Mouse (Mus musculus) lung, postnatal 25 days (tissue): ENCODE measurements around the gene Cd44.

Source experiments
- DNase-seq: peaks from one replicate; pipeline ENCODE4 v3.0.0; 2022; ENCODE audit warnings: low spot score

Gene Cd44

DNA sequence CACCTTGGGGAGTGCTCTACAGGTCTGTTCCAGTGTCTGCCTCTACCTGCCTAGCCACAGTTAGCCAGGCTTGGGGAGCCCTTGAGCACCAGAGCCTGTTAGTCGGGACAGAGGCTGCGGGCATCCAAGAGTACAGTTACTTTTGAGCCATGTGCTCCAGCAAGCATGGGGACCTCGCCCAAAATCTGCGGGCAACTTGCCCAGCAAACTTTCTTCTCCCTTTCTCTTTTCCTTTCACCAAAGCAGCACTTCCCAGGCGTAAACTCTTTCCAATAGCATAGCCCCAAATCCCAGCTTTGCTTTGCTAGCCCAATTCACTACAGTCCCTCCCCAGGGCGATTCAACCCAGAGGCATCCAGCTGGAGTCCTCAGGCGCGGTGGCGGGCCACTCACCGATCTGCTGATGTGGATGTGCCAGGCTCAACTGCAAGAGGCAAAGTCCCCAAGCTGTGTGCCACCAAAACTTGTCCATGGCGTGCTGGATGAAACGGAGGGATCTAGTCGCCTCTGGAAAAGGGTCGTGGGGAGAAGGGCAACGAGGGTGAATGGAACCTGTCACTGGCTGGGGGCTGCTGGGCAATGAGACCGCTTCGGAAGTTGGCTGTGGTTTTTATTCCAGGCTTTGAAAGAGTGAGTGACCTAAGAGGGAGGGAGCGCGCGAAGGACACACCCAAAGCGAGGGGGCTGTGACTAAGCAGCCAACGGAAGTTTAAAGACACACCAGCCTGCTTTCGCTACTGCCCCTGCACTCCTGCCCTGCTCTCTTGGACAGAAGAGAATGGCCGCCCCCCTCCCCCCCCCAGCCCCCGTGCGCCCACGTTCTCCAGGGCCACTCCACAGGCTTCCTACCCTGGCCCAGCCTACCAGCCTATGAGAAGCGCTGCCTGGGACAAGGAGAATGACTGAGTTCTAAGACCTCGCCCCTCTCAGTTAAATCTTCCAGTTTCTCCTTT lies at the start of gene Cd44:
TSS of gene Cd44 (minus strand) at position 791 of the 953 bp plus-strand sequence.
- DNase-seq, result peak; percentile 85

DNA sequence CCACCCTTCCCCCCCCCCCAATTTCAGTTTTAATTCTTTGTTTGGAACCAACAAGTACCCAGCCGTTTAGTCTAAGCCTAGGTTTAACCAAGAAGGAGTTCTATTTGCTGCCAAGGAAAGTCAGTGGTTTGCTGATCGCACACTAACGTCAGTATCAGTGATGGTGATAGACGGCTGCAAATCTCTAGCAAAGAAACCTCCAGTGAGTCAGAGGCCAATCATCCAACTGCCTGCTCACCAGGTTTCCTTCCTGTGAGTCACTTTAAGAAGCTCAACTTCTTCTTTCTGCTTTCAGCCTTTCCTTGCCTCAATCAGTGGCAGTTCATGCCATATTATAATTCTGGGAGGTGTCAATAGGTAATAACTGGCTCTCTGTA lies 47.0 kb upstream of the Cd44 start:
- no peak for DNase-seq

DNA sequence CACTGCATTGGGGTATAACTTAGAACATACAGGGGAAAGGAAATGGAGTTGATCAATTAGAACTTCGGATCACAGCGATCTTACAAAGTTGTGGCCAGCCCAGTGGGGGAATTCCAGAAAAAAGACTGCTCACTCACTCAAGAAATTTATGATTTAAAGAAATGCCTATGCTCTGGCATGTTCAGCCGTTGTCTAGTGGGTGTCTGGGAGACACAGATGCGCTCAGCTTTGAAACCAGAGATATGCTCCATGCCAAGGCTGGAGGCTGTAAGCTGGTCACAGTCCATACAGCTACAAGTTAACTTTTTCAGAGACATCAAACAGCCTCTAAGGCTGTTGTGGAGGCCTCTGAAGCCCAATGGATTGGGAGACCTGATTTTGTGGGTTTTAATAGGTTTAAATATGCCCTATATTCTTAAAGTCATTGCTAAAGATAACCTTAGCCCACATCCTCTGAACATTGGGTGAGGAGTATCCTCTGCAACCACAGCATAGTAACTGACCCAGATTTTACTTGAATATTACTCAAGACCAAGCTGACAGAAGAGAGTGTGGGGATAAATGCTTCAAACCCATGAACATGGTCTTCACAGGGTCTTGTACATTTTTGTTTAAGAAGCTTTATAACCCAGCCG lies 46.5 kb upstream of the Cd44 start:
- DNase-seq, result no peak

DNA sequence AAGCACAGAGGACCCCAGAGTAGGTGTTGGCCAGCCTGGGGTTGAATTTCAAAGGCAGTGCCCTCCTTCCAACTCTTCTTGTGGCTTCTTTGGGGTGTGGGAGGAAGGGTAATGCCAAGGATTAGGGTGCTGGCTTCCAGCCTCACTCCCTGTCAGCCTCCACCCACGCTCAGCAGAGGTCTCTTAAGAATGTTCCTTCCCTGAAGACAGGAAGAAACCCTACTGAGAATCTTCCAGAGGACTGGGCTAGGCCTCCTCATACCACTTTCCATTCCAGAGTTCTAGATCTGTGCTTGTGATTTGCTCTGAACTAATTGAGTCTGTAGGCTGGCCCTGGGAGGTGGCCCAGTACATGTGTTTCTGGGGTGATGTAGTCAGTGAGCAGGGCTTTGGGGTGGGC lies 43.6 kb upstream of the Cd44 start:
- no peak for DNase-seq

DNA sequence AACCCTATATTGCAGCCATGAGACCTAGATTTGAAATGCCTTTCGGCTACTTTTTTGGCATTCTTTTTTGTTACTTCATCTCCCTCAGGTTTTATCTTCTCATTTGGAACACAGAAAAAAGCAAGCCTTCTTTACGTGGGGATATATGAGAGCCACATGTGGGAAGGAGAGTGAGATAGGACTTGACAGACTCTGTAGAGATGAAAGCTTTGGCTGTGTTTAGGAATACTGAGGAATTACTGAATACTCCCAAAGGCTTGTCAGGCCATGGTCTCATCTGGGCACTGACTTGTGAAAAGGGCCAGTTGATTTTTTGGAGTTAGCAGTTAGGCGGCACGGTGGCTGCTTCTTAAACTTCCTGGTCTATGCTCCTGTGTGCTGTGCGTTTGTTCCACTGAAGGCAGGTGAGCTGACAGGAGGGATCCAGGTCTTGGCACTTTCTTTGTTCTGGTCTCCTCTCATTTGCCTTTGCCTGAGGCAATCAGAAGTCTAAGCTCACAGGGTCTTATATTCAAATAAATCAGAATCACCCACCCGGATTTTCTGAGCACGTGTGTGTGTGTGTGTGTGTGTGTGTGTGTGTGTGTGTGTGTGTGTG lies 43.0 kb upstream of the Cd44 start:
- DNase-seq, result no peak

DNA sequence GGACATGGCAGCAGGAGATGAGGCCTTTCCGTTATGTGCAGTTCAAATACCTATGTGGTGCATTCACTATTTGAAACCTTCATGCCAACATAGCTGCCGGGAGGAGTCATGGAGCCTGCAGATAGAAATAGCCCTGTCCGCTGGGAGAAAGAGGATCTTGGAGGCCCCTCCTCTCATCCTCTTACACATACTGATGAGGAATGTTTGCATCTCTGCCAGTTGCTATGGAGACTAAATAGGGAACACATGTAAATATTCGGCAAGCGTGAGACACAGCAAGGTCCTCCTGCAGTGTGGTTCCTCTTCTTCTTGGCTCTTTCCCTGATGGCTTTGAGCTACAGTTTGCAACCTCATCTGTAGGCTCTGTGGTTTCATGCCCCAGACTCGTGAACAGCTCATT lies 42.5 kb upstream of the Cd44 start:
- peak; percentile 70 for DNase-seq

DNA sequence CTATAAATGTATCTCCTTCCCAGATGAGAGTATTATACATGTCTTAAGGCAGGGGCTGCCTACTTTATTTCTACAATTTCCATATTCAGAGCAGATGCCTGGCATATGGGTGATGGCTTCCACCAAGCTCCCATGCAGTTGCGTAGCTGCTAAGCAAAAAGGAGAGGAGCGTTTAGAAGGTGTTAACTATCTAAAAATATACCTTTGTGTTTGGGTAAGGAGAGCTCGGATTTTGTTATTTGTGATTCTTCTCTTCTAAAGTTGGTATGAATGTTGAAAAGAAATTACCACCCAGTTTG lies 41.3 kb upstream of the Cd44 start:
- DNase-seq, result no peak

DNA sequence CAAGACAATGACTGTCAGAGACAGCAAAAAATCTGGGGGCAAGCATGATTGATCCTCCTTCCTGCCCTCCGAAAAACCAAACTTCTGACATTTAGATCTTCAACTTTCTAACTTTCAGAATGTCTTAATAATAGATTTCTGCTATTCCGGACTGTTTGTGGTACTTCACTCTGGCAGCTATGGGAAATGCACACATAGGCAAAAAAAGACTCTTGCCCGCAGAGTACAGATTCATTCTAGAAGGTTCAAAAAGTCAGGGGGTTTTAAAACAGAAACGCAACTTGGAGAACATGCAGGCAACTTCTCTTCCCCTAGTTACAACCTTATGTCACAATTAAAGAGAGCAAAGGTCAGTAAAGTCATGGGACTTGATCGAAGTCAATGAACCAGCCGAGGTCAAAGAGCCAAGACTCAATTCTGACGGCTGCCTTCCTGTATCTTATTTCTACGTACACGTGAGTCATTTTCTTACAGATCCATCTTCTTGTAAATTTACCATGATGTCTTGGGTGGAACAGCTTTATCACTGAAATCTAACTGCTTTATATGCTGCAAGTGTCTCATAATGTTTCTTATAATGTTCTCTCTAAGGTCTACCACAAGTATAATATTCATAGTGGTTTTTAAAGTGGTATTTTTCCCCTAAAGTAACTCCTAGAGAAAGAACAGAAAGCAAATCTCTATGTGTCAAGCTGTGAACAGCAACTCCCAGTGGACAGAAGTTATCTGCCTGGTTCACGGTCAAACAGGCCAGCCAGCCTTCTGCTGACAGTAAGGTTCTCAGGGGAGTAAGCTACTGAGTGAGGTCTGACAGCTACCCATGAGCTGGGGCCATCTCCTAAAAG lies 40.7 kb upstream of the Cd44 start:
- no peak for DNase-seq

DNA sequence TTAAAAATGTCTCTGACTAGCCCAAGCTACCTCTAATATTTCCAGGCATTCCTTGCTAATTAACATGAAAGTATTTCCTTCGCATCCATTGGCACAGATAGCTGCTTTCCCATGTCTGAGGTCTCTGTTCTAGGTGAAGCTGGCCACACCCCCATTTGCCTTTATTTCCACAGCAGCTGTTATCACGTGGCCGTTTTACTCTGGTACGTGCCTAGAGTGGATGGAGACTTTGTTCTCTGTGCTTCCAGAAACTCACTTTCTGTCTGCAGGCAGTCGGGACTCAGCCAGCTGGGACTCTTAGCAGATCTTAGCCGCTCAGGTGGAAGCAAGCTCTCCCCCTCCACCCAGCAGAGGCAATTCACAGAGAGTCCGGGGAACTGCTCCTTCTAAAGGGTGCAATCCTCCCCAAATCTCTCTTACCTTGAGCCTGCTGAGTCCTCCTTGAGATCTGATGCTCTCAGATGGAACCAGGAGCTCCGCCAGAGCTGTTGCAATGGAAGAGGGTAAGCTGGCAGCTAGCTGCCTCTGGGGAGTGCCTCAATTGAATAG lies 39.4 kb upstream of the Cd44 start:
- DNase-seq, result no peak

DNA sequence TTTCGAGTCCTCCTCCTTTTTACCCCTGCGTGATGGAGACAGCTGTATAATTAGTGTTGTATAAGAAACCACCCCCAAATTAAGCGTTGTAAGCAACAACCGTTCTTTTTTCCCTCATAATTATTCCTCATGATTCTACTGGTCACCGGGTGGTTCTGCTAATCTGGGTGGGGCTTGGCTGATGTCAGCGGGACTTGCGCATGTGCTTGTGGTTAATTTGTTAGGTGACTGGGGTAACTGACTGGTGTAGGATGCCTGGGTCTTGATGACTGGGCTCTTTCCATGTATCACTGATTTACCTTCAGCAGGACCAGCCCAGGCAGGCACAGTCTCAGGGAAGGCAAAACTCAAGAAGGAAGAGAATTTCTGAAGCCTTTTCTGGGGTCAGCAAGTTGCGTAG lies 38.7 kb upstream of the Cd44 start:
- DNase-seq, result no peak

DNA sequence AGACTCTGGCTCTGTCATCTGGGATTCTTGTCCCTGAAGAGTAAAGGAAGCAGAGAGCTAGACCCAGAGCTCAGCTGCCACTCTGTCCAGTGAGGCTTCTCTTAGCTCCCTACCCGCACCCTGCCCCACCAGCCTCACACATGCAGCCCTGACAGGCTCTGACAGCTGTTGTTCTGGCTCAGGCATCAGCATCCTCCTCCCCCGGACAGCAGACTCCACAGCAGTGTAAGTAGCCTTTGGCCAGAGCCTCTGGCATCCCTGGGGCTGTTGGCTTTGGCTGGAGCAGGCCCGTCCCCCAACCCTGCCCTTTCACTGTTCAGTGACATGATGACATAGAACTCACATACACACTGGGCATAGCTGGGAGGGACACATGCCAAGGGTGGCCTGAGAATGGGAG lies 35.4 kb upstream of the Cd44 start:
- DNase-seq, result no peak

DNA sequence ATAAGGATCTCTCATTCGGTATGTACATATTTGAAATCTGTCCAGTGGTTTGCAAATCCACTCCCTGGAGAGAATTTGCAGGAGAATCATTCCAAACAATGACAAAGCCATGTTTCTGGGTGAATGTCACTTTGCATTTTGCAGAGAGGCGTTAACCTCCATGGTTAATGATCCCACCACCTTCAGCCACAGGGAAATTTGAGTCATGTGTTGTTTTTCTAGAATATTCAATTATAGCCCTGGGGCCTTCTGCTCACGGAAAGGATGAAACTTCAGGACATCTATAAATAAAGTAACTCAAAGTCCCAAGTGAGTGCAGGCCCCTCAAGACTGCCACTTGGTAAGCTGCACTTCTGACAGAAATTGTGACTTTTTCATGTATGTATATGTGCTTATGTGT lies 33.4 kb upstream of the Cd44 start:
- no peak for DNase-seq

DNA sequence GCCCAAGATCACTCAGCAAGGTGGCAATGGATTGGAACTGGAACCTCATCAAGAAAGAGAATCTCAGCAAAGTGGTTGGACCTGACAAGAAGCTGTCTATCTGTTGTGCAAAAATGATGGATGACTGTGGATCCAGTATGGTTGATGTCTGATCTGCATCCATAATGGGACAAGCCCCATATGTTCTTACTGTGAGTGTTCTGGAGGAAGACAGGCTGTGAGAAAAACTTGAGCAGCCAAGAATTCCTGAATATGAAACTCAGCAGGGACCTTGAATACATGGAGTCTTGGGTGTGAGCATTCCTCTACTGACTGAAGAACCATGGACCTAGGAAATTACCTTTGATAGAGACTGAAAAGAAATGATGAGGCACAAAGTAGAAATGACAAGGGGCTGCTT lies 32.3 kb upstream of the Cd44 start:
- DNase-seq, result no peak

DNA sequence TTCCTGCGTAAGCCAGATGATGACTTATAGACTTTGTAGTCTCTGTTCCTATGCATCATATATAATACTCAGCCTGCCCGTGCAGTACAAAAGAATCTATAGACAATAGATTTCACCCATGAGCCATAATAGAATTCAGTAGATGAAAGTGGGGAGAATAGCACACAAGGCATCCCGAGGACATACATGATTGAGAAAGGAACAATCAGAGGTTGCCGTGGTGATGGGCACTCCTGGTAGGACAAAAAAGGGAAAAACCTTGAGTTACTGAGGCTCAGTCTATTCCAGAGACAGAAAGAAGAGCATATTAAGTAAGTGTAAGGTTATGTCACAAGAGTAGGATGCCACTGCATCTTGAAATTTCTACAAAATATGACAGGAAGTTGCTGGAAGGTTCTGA lies 31.7 kb upstream of the Cd44 start:
- DNase-seq, result no peak

DNA sequence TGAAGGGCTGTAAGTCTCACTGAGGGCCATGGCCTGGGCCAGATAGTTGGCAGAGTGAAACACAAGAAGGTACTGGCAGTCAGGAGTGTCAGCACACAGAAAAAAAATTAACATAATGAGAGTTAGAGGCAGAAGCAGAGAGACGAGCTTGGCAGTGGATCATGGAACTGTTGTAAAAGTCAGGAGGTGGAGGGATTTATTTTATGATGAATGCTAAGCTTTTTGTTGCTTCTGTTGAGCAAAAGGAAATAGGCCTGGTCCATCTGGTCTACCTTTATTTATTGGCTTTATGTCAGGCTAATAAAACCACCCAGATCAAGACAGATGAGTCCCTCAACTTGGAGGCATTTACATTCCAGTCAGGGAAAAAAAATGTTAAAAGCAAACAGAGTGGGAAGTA lies 31.2 kb upstream of the Cd44 start:
- no peak for DNase-seq

DNA sequence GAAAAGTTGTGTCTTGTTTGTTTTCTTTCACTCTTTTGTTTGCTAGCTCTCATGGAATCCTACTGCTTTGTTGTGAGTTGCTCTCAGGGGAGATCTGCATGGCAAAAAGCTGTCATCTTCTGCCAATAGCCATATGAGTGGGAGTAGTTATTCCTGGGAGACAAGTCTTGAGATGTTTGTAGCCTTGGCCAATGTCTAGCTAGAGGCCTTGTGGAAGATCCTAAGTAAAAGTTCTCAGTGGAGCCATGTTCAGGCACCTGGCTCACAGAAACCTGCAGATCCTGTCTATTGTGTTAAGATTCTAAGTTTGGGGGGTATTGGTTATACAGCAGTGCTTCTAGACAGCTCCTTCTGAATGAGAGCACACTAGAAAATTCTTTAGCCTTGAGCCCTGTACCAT lies 26.7 kb upstream of the Cd44 start:
- DNase-seq, result no peak

DNA sequence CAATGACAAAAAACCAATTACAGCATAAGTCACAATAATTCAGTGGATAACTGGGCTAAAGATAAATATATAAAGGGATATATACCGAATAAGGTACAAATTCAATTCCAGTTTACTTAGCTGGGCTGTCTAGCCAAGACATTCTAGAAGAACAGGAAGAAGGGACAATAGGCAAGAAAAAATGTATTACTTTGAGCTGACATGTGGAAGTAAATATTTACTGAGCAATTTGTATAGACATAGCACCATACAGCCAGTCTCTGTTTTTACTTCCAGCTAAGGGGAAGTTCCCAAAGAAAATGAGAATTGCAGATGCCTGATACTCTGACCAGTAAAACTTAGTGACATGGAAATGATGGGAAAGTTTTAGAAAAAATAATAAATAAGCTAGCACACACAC lies 23.0 kb upstream of the Cd44 start:
- DNase-seq, result peak; percentile 52

DNA sequence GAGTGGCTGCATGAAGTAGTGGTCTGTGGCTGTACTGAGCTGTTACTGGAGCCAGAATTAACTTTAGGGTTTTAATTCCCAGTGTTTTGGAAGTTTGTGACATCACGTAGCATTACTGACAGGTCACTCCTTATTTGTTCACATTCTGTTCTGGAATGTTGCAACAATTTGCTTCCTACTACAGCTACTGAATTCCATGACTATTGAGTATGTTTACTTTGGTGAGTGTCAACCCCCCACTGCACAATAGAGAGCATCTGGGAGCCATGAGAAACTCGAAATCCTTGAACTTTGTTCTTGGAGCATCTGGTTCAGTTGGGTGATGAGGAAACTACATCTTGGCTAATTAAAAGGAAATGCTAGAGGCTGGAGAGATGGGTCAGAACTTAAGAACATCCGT lies 22.2 kb upstream of the Cd44 start:
- no peak for DNase-seq

DNA sequence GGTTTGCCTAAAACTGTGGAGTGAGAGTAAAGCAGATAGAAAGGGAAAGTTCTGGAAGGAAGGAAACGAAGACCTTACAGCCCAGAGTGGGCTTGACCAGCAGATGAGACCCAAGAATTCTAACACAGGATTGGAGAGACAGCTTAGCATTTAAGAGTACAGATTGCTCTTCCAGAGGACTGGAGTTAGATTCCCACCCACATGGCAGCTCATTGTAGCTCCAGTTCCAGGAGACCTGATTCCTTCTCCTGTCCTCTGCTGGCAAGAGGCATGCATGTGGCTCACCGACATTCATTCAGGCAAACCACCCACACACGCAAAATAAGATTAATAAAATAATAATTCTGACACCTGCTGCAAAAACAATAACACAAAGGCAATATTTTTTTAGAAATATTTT lies 20.6 kb upstream of the Cd44 start:
- no peak for DNase-seq

DNA sequence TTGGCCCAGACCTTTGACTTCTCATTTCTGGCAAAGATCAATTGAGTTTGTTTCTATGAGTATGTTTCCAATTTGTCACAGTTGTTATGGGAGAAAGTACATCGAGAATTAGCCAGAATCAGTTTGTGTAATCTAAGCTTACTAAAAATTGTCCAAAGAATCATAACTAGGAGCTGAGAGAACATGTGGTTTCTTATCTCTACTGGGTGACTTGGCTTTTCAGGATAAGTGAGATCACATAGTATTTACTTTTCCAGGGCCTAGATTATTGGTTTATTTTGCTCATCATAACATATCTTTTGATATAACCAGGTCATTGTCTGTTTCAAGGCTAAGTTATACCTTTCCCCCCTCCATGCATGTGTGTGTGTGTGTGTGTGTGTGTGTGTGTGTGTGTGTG lies 16.8 kb upstream of the Cd44 start:
- DNase-seq, result no peak

DNA sequence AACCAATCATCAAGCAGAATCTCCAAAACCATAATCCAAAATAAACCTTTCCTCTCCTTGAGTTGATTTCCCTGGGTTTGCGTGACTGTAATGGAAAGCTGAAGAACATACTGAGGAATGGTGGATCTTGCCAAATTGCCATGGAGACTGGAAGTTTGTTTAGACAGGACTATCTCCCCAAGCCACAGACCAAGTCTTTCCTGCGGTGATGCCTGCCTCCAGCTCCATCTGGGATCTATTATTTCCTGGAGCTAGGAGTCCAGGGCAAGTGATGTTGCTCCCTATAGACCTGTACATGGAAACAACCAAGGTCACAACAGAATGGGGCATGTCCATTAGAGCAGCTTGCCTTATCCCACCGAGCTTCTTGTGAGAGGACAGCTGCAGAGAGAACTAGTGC lies 15.1 kb upstream of the Cd44 start:
- DNase-seq, result no peak

DNA sequence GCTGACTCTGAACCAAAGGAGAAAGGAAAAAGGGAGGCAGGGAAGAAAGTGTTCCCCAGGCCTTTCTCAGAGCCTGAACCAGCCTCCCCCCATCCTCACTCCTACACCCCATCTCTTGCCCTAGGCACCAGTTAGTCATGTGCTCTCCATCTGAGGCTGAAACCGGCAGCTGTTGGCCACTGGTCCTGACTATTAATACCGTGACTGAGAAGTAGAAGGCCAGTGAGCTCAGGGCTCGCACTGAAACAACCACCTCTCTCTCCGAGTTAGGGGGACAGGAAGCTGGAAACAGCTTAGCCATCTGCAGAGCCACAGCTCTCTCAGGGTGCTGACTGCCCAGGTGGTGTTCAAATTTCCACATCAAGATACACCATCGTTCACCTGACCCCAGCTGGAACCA lies 13.2 kb upstream of the Cd44 start:
- no peak for DNase-seq
